Mouse (Mus musculus) midbrain, embryonic 16.5 days (tissue): Measurements from ENCODE around the gene Zer1. TPM values are rescaled to one million over a fixed set of nuclear protein-coding genes. Genes with fewer than 3 reads are reported as not detected.
A peak's percentile ranks its signal among the peaks of the same experiment; 100 is the strongest.

Experiments used
- ATAC-seq: fragments of 200-750 bp; cut with Nextera tagmentation; 2 replicates; pipeline ENCODE4 v1.8.0; 2017; ENCODE audit warnings: moderate TSS enrichment
- H3K27ac ChIP-seq: fragments of 300-500 bp; sonication (generic); 2 replicates; pipeline ENCODE4 v1.5.1; 2014; ENCODE audit warnings: mild to moderate bottlenecking, low read length, mixed read lengths
- H3K27me3 ChIP-seq: fragments of 300-500 bp; sonication (generic); 2 replicates; pipeline ENCODE4 v1.6.1; 2014; ENCODE audit warnings: low read depth, low read length, mixed read lengths; ENCODE audit not compliant: control insufficient read depth, insufficient read depth
- H3K36me3 ChIP-seq: fragments of 300-500 bp; sonication (generic); 2 replicates; pipeline ENCODE4 v1.6.1; 2014; ENCODE audit warnings: mild to moderate bottlenecking, low read length, moderate library complexity, mixed read lengths; ENCODE audit not compliant: control insufficient read depth, insufficient read depth
- H3K4me1 ChIP-seq: fragments of 300-500 bp; sonication (generic); 2 replicates; pipeline ENCODE4 v1.6.1; 2014; ENCODE audit warnings: mild to moderate bottlenecking, low read length, mixed read lengths; ENCODE audit not compliant: control insufficient read depth, insufficient read depth
- H3K4me2 ChIP-seq: fragments of 300-500 bp; sonication (generic); 2 replicates; pipeline ENCODE4 v1.6.1; 2014; ENCODE audit warnings: mild to moderate bottlenecking, low read length, mixed read lengths
- H3K4me3 ChIP-seq: fragments of 300-500 bp; sonication (generic); 2 replicates; pipeline ENCODE4 v1.5.1; 2014; ENCODE audit warnings: low read depth, mild to moderate bottlenecking, low read length, moderate library complexity, mixed read lengths
- H3K9ac ChIP-seq: fragments of 300-500 bp; sonication (generic); 2 replicates; pipeline ENCODE4 v1.6.1; 2014; ENCODE audit warnings: low read depth, low read length, mixed read lengths
- H3K9me3 ChIP-seq: fragments of 300-500 bp; sonication (generic); replicated peaks from 2 replicates; pipeline ENCODE4 v1.6.1; 2014; ENCODE audit warnings: mild to moderate bottlenecking, low read length, mixed read lengths; ENCODE audit not compliant: control insufficient read depth, poor library complexity, severe bottlenecking
- WGBS: fragments of 180-500 bp; shearing (Covaris S2); extraction: QIAGEN DNeasy Blood & Tissue Kit; methylation state at CpG from one replicate; pipeline ENCODE4 v1.1.7; 2014; 5-methylcytosine and 5-hydroxymethylcytosine counted together
- polyA plus RNA-seq: library from polyadenylated mRNA; unstranded; fragments of >200 nt; fragmentation: Nextera tagmentation; extraction: Ambion mirVana; gene quantifications from 2 replicates; pipeline ENCODE4 v1.2.1, GENCODE M21; 2015

The Zer1 gene
- polyA plus RNA-seq, 1 experiment from 2014 or later: 13.5 TPM

DNA sequence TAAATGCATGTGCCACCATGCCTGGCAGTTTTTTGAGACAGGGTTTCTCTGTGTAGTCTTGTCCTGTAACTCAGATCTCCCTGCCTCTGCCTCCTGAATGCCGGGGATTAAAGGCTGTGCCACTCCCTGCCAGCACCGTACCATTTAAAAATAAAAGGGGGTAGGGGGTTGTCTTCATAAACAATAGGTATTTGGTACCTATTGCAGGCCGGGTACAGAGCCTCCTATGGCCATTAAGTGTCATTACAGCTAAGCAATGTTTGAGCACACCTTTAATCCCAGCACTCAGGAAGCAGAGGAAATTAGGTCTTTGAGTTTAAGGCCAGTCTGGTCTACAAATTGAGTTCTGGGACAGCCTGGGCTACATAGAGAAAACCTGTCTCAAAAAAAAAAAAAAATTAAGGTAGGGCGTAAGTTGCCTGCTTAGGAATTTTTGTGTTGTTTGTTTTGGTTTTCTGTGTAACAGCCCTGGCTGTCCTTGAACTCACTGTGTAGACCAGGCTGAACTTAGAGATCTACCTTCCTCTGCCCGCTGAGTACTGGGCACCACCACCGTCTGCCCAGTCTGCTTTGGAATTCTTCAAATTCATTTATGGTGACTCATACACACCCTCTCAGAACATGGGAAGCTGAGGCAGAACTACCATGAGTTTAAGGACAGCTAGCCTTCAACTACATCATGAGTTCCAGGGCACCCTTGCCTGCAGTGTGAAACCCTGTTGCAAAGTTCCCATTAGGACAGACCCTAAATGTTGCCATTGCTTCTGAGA is 72.2 kb downstream of the Zer1 start:
- Histone ChIP-seq H3K9ac (no peak overlapping the region), H3K4me2 (no peak overlapping the region), H3K27ac (no peak overlapping the region), H3K4me3 (no peak overlapping the region), H3K4me1 (peaks cover 10% of the 10 kb centered on the region), H3K27me3 (0 out of 2 replicates have a peak, but pooled peaks cover 2% of the 10 kb centered on the region), H3K9me3 (no peaks in the 10 kb centered on the region), H3K36me3 (no peaks in the 10 kb centered on the region)
- ATAC-seq: no peak
- 44% methylated on average over 6 of the region's 6 CpGs for WGBS

GRCm38 (mm10) chr2:30049831-30050230 is 74.6 kb downstream of the Zer1 start:
- H3K9ac ChIP-seq: no peak overlapping the region
- no peaks in the 10 kb centered on the region for H3K9me3 ChIP-seq
- 0 out of 2 replicates have a peak, but pooled peaks cover 2% of the 10 kb centered on the region for H3K27me3 ChIP-seq
- no peak overlapping the region for H3K4me2 ChIP-seq
- WGBS: 89% methylated on average over 3 of the region's 3 CpGs
- H3K4me3 ChIP-seq: no peak overlapping the region
- no peaks in the 10 kb centered on the region for H3K36me3 ChIP-seq
- H3K27ac ChIP-seq: no peak overlapping the region; the same call in 1 of the 2 replicates
- H3K4me1 ChIP-seq: peaks cover 13% of the 10 kb centered on the region
- ATAC-seq: no peak

DNA sequence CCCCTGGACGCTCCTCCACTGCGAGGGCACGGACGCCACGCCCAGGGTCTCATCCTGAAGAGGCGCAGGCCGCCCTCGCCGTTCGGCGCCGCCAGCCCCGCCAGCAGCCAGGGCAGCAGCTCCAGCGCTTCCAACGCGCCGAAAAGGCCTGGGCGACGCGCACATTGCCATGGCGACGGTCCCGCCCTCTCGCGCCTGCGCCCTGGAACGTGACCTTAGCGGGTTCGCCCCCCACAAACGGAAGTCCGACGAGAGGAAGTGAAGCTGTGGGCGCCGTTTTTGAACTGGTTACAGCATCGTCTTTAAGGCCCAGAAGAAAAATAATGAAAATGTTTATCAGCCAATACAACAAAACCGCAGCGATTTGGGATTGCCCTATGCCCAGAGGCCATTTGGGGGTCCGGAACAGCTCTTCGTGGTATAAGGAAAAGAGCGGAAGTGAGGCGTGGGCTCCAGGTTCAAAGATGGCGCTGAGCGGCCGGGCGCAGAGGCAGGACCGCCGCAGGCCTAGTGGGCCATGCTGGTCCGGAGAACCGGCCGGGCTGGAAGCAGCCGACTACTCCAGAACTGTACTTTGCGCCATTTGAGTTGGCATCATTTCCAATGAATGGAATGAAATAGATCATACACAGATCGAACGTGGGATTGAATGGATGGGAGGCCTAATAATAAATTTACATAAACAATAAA is 75.5 kb downstream of the Zer1 start, which contains the start of gene Wdr34:
Wdr34 (minus strand) TSS at position 183 of the 690 bp plus-strand sequence.
- Histone ChIP-seq H3K9ac (peak within 1 kb of the TSS; percentile 75), H3K4me1 (peaks cover 13% of the 10 kb centered on the region), H3K27ac (peak within 1 kb of the TSS; percentile 98), H3K9me3 (no peaks in the 10 kb centered on the region), H3K4me2 (peak within 1 kb of the TSS; percentile 62), H3K4me3 (peak within 1 kb of the TSS; percentile 70), H3K36me3 (no peaks in the 10 kb centered on the region), H3K27me3 (0 out of 2 replicates have a peak, but pooled peaks cover under 1% of the 10 kb centered on the region)
- WGBS: 1% methylated on average over 49 of the region's 54 CpGs
- ATAC-seq: peak; percentile 95

- no peak for ATAC-seq
- Histone ChIP-seq H3K4me2 (peak overlapping the region; percentile 62), H3K9ac (peak overlapping the region; percentile 75), H3K9me3 (no peaks in the 10 kb centered on the region), H3K36me3 (no peaks in the 10 kb centered on the region), H3K27ac (peak overlapping the region; percentile 98), H3K4me1 (peaks cover 13% of the 10 kb centered on the region), H3K27me3 (no peaks in the 10 kb centered on the region), H3K4me3 (peak overlapping the region; percentile 70)
- 58% methylated on average over 11 of the region's 11 CpGs for WGBS
These were observed 76.3 kb downstream of the Zer1 start for GRCm38 (mm10) chr2:30048101-30048501.

Other genes with a start within 250 kb of the Zer1 start
- gene Odf2, start 235.4 kb downstream of the Zer1 start, polyA plus RNA-seq: 66.2 and 69.9 TPM in 2 replicates
- gene Gle1, start 189.2 kb downstream of the Zer1 start, polyA plus RNA-seq: 65.3 and 72.9 TPM in 2 replicates
- gene Sptan1, start 159.0 kb downstream of the Zer1 start, polyA plus RNA-seq: 240 and 243 TPM in 2 replicates
- 82.5 and 85.9 TPM in 2 replicates for gene Wdr34, start 75.7 kb downstream of the Zer1 start, polyA plus RNA-seq
- gene Set, start 67.2 kb downstream of the Zer1 start, polyA plus RNA-seq: 314 and 357 TPM in 2 replicates
- 1.5 and 2.1 TPM in 2 replicates for gene Pkn3, start 46.9 kb downstream of the Zer1 start, polyA plus RNA-seq
- gene Zdhhc12, start 30.9 kb downstream of the Zer1 start, polyA plus RNA-seq: 21.1 and 26.9 TPM in 2 replicates
- 11.8 and 14.3 TPM in 2 replicates for gene Tbc1d13, start 9.2 kb upstream of the Zer1 start, polyA plus RNA-seq
- 22.6 and 27.0 TPM in 2 replicates for gene Endog, start 46.9 kb upstream of the Zer1 start, polyA plus RNA-seq
- 63.0 and 67.3 TPM in 2 replicates for gene Spout1, start 53.9 kb upstream of the Zer1 start, polyA plus RNA-seq
- gene Kyat1, start 81.3 kb upstream of the Zer1 start, polyA plus RNA-seq: 13.4 and 15.8 TPM in 2 replicates
- gene Lrrc8a, start 113.1 kb upstream of the Zer1 start, polyA plus RNA-seq: 55.4 and 57.8 TPM in 2 replicates
- gene Gm28035, start 116.0 kb upstream of the Zer1 start, polyA plus RNA-seq: 0.26 and 0.27 TPM in 2 replicates
- gene Phyhd1, start 141.6 kb upstream of the Zer1 start, polyA plus RNA-seq: 6.1 and 7.2 TPM in 2 replicates
- not detected in 2 replicates for gene Gm28038, start 156.5 kb upstream of the Zer1 start, polyA plus RNA-seq
- 38.0 and 40.9 TPM in 2 replicates for gene Dolk, start 161.7 kb upstream of the Zer1 start, polyA plus RNA-seq
- gene Nup188, start 161.8 kb upstream of the Zer1 start, polyA plus RNA-seq: 18.9 and 19.6 TPM in 2 replicates
- gene Sh3glb2, start 234.8 kb upstream of the Zer1 start, polyA plus RNA-seq: 206 and 218 TPM in 2 replicates
- gene Miga2, start 239.6 kb upstream of the Zer1 start, polyA plus RNA-seq: 32.9 and 35.0 TPM in 2 replicates